13 mouse cellular contexts compared by ENCODE assay signal in genomic region chr16:34561734-34562135, GRCm38 (mm10). TPM values are rescaled to one million over a fixed set of nuclear protein-coding genes. Genes with fewer than 3 reads are reported as not detected.
DNase-seq lines count a peak whose midpoint lies in the region; ATAC-seq lines count a peak whose summit lies in the region.
"Had no signal": no experiment of that assay in that cellular context is flagged by ENCODE, and none has a peak within 500 bp of the region (broad histone marks: within the 10 kb centered on the region; RNA-seq: fewer than 3 reads in every experiment).

No protein-coding gene starts in this region.

- peaks cover 19% of the 10 kb centered on the region for H3K4me1 ChIP-seq in intestine, embryonic 14.5 days (replicated peaks; ENCODE audit: control insufficient read depth, insufficient read depth, low read length)
- peaks cover 20% of the 10 kb centered on the region; the same call in 1 of the 2 replicates for H3K4me1 ChIP-seq in intestine, embryonic 15.5 days (replicated peaks)
- peaks cover 87% of the 10 kb centered on the region for H3K4me1 ChIP-seq in forebrain, embryonic 13.5 days
- peaks cover 19% of the 10 kb centered on the region for H3K4me1 ChIP-seq in neural tube, embryonic 14.5 days (ENCODE audit: control insufficient read depth, insufficient read depth, low read length)
- H3K4me1 ChIP-seq: liver, embryonic 13.5 days had no signal

- no peaks in the 10 kb centered on the region for H3K36me3 ChIP-seq in intestine, embryonic 14.5 days (ENCODE audit: control insufficient read depth, insufficient read depth, low read length)
- H3K36me3 ChIP-seq in intestine, embryonic 15.5 days, result no peaks in the 10 kb centered on the region
- peaks cover 4% of the 10 kb centered on the region; the same call in 1 of the 2 replicates for H3K36me3 ChIP-seq in forebrain, embryonic 13.5 days (ENCODE audit: poor library complexity, severe bottlenecking)
- H3K36me3 ChIP-seq in neural tube, embryonic 14.5 days (ENCODE audit: control insufficient read depth, insufficient read depth, low read length), result no peaks in the 10 kb centered on the region
- H3K36me3 ChIP-seq: heart, embryonic 10.5 days; liver, embryonic 13.5 days had no signal

- 0 out of 2 replicates have a peak overlapping the region, but pooled peaks have one; percentile 5 for H3K27ac ChIP-seq in intestine, embryonic 14.5 days (ENCODE audit: low read depth)
- no peak overlapping the region for H3K27ac ChIP-seq in intestine, embryonic 15.5 days
- H3K27ac ChIP-seq in forebrain, embryonic 13.5 days, result peak overlapping the region; percentile 77
- H3K27ac ChIP-seq in neural tube, embryonic 14.5 days (ENCODE audit: low read depth, low read length), result no peak overlapping the region
- H3K27ac ChIP-seq: heart, embryonic 10.5 days; liver, embryonic 13.5 days had no signal

- H3K4me2 ChIP-seq in intestine, embryonic 14.5 days (ENCODE audit: low read length), result no peak overlapping the region
- H3K4me2 ChIP-seq in intestine, embryonic 15.5 days (replicated peaks), result no peak overlapping the region
- H3K4me2 ChIP-seq in forebrain, embryonic 13.5 days, result peak overlapping the region; percentile 39
- no peak overlapping the region for H3K4me2 ChIP-seq in neural tube, embryonic 14.5 days (ENCODE audit: low read depth, low read length)
- H3K4me2 ChIP-seq: liver, embryonic 13.5 days had no signal

- 48% methylated on average over 5 of the region's 5 CpGs for WGBS in intestine, embryonic 14.5 days
- 51% methylated on average over 5 of the region's 5 CpGs for WGBS in intestine, embryonic 15.5 days
- 4% methylated on average over 5 of the region's 5 CpGs for WGBS in forebrain, embryonic 13.5 days
- 9% methylated on average over 5 of the region's 5 CpGs for WGBS in neural tube, embryonic 14.5 days

- no peaks in the 10 kb centered on the region for H3K9me3 ChIP-seq in intestine, embryonic 14.5 days (ENCODE audit: control insufficient read depth, low read length)
- no peaks in the 10 kb centered on the region for H3K9me3 ChIP-seq in intestine, embryonic 15.5 days
- H3K9me3 ChIP-seq in forebrain, embryonic 13.5 days (replicated peaks), result no peaks in the 10 kb centered on the region
- no peaks in the 10 kb centered on the region for H3K9me3 ChIP-seq in neural tube, embryonic 14.5 days (ENCODE audit: control insufficient read depth, low read length)
- H3K9me3 ChIP-seq: heart, embryonic 10.5 days; liver, embryonic 13.5 days had no signal

- peak; percentile 45 for DNase-seq in intestine, embryonic 14.5 days (ENCODE audit: low spot score)
- peak; percentile 55 for DNase-seq in mesoderm, embryonic 11.5 days (ENCODE audit: low read depth, low spot score)
- DNase-seq in layer of hippocampus, postnatal 36 days, result no peak
- DNase-seq in layer of hippocampus, adult 9-10 months (ENCODE audit: low spot score), result no peak
- no peak for DNase-seq in urinary bladder, adult 18-20 months (ENCODE audit: low spot score in 2 of 2)
- DNase-seq: kidney, postnatal 4 days; liver, embryonic 13.5 days; right cerebral cortex, postnatal 14 days; thymus, postnatal 4 days had no signal

- H3K9ac ChIP-seq in intestine, embryonic 14.5 days (ENCODE audit: low read length), result no peak overlapping the region
- no peak overlapping the region for H3K9ac ChIP-seq in intestine, embryonic 15.5 days
- H3K9ac ChIP-seq in forebrain, embryonic 13.5 days, result no peak overlapping the region
- no peak overlapping the region for H3K9ac ChIP-seq in neural tube, embryonic 14.5 days (replicated peaks; ENCODE audit: low read depth, low read length)
- H3K9ac ChIP-seq: liver, embryonic 13.5 days had no signal

- no peaks in the 10 kb centered on the region for H3K27me3 ChIP-seq in intestine, embryonic 14.5 days (replicated peaks; ENCODE audit: control insufficient read depth, insufficient read depth, low read length)
- H3K27me3 ChIP-seq in intestine, embryonic 15.5 days (replicated peaks), result no peaks in the 10 kb centered on the region
- no peaks in the 10 kb centered on the region for H3K27me3 ChIP-seq in forebrain, embryonic 13.5 days
- H3K27me3 ChIP-seq in neural tube, embryonic 14.5 days (ENCODE audit: control insufficient read depth, insufficient read depth, low read length), result no peaks in the 10 kb centered on the region

- H3K4me3 ChIP-seq in intestine, embryonic 14.5 days (ENCODE audit: low read depth, low read length), result no peak overlapping the region
- no peak overlapping the region for H3K4me3 ChIP-seq in intestine, embryonic 15.5 days (replicated peaks)
- H3K4me3 ChIP-seq in forebrain, embryonic 13.5 days, result no peak overlapping the region
- no peak overlapping the region for H3K4me3 ChIP-seq in neural tube, embryonic 14.5 days (ENCODE audit: low read depth, low read length)
- H3K4me3 ChIP-seq: heart, embryonic 10.5 days; liver, embryonic 13.5 days had no signal

- no peak for ATAC-seq in intestine, embryonic 14.5 days (replicated peaks; ENCODE audit: low FRiP score, low TSS enrichment, low read depth)
- no peak for ATAC-seq in intestine, embryonic 15.5 days
- ATAC-seq in forebrain, embryonic 13.5 days, result peak; percentile 79
- peak; percentile 74; the same call in 1 of the 2 replicates for ATAC-seq in neural tube, embryonic 14.5 days (ENCODE audit: low read depth)

RNA-seq across cellular contexts. Expression of gene Kalrn, which starts 11.6 kb away (rescaled TPM):
- 20.1 and 20.9 TPM in 2 replicates for polyA plus RNA-seq in intestine, embryonic 14.5 days (2014; fragmentation: Nextera tagmentation; extraction: Ambion mirVana)
- polyA plus RNA-seq in intestine, embryonic 15.5 days (2015; fragmentation: Nextera tagmentation; extraction: Ambion mirVana), result 13.0 and 14.4 TPM in 2 replicates
- 31.5 and 34.4 TPM in 2 replicates for polyA plus RNA-seq in forebrain, embryonic 13.5 days (2015; fragmentation: Nextera tagmentation; extraction: Ambion mirVana)
- 33.8 and 34.2 TPM in 2 replicates for polyA plus RNA-seq in neural tube, embryonic 14.5 days (2014; fragmentation: Nextera tagmentation; extraction: Ambion mirVana)
- total RNA-seq in layer of hippocampus, postnatal 36 days (2021), result 100 to 1,000 TPM; 472 to 547 TPM

Comparison
In these comparisons a context has a peak if more than half of its experiments do, and no peak if none do; other contexts are left out.
1. H3K27ac ChIP-seq: peak in intestine, embryonic 14.5 days (single experiment) and forebrain, embryonic 13.5 days (single experiment); none in intestine, embryonic 15.5 days (single experiment) and neural tube, embryonic 14.5 days (single experiment).
2. ATAC-seq: peak in forebrain, embryonic 13.5 days (single experiment) and neural tube, embryonic 14.5 days (single experiment); none in intestine, embryonic 14.5 days (single experiment) and intestine, embryonic 15.5 days (single experiment).
3. DNase-seq: peak in intestine, embryonic 14.5 days (single experiment) and mesoderm, embryonic 11.5 days (single experiment); none in layer of hippocampus, postnatal 36 days (0 of 2), layer of hippocampus, adult 9-10 months (single experiment) and urinary bladder, adult 18-20 months (0 of 2).